Mouse (Mus musculus) retina, adult 2 months (tissue): ENCODE data around the gene Col25a1.

ENCODE experiments used
- DNase-seq: peaks from one replicate; pipeline ENCODE4 v3.0.0-alpha.2; 2012; ENCODE audit warnings: low read depth, low spot score

The Col25a1 gene

DNA sequence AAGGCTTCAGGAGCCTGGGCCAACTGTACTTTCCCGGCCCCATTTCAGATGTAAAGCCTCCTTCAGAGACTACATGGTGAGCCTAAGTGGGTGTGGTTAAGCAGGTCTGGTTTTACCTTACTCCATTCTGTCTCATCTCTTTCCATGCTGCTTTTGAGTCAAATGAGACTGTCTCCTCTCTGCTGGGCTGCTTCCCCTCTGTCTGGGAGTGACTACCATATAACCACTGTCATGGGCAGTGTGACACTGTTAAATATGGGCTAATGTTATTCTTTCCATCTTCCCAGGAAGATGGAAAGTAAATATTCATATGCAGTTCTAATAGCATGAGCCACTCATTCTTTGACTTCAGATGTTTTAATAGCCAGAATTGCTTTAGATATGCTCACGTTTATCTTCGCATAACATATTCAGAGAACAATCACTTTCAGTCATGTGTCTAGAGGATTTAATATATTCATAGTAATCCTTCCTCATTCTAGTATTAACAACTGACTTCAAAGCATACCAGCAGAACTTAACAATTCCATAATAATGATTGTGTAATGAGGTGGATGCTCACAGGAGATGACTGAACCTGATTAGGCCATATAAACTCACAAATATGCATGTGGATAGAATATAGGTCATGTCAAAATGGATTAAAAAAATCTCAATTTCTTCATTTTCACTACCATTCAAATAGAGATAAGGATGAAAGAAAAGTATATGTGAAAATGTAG lies 243.5 kb downstream of the Col25a1 start:
- no peak for DNase-seq

DNA sequence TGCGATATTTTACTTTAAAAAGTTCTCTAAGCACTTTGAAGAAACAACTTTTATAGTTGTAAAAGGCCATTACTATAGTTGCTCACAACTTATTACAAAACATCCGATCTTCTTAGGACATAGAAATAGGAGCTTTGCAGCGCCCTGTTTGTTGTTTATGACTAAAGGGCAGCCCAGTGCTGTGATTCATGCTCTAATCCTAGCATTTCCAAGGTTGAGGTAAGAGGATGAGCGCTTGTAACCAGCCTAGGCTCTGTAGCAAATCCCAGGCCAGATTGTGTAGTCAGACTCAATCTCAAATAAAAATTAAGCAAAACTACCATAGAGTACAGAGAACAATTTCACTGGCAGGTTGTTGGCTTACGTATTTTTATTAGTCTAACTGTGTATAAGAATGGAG lies 246.5 kb downstream of the Col25a1 start:
- no peak for DNase-seq

DNA sequence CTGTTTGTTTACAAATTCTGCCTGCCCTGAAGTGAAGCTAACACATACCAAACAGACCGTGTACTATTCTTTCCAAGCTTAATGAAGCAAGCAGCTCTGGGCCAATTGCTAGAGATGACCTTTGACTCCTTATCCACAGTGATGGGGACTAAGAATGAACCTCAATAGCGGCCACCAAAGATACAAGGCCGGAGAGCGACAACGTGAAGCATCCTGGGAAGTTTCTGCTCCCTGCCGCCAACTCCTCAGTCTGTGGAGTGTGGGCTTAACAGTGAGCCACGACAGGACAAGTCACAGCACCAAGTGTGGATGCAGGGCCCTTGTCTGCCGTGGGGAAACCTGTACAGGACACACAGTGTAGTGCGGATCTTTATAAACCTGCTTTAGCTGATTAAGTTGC lies 247.3 kb downstream of the Col25a1 start:
- DNase-seq, result no peak

DNA sequence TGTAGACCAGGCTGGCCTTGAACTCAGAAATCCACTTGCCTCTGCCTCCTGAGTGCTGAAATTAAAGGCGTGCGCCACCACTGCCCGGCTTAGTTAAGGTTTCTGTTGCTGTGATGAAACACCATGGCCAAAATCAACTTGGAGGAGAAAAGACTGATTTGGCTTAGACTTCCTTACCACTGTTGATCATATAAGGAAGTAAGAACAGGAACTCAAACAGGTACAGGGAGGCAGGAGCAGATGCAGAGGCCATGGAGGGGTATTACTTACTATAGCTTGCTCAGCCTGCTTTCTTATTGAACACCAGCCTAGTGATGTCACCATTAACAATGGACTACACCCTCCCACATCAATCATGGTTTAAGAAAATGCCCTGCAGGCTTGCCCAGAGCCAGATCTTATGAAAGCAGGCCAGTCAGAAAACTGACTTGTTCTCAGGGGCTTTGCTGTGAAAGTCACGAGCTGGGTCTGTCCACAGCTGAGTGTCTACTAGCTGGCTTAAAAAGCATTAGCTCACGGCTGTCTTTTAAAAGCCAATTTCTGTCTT lies 249.1 kb downstream of the Col25a1 start:
- DNase-seq, result no peak

DNA sequence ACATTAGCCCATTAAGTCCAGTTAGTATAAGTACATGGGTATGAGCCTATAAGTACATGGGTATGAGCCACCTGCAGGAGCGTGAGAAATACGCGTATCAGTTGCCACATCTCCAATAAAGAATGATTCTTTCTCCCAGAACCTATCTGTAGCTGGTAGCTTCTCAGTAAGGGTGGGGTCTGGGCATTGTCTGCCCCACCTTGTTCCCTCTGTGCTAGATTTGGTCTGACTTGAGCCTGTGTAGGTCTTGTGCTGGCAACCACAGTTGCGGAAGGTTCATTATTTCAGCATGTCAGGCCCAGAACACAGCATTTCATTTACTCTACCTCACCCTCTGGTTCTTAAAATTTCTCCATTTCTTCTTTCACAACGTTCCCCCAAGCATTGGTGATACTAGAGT lies 250.4 kb downstream of the Col25a1 start:
- no peak for DNase-seq

DNA sequence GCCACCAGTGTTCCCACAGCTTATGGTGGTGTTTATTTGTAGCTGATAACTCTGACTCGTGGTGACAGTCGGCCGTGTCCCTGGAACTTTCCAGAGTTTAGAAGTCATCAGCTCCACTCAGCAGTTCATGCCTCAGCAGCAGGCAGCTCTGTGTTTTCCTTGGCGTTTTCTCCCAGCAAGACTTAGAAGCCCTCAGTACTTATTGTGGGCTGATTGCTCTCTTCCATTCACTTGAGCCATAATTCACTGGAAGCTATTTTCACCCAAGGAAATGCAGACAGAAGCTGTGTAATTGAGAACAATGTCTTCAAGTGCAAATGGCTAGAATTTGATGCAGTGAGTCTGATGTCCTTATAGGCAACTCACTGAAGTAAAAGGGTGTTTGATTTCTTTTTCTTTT lies 254.6 kb downstream of the Col25a1 start:
- no peak for DNase-seq

GRCm38 (mm10) chr3:130387156-130387555 lies 255.9 kb downstream of the Col25a1 start:
- no peak for DNase-seq

DNA sequence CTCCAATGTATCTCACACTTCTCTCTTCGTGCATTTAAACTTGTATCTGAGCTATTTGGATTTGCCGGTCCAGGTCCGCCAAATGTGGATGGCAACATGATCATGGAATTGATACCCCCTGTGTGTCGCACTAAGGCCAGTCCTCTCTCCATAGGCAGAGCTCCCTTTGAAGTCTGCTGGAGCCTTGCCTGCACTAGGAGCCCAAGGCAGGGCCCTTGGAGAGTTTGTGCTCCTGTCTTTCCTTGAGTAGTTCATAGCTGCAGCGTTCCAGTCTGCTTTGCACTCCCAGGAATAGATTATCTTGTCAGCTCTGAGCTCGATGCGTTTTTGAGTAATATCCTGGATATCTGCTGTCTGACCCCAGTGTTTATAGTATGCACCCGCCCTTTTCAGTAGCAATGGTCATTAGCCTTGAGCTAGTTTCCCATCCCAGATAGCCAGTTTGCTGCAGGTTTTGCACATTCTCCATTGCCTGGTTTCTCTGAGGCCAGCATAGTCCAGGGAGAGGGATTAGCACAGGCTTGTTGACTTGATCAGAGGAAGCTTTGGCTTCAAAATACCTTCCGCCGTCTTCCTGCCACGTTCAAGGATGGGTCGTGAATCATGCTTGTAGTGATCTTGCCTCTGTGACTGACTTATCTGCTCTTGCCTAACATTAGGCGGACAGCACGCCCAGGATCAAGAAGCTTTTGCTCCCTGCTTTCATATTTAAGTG lies 258.1 kb downstream of the Col25a1 start:
- DNase-seq, result no peak

- DNase-seq, result no peak
Observed at GRCm38 (mm10) chr3:130396636-130397035, 265.3 kb downstream of the Col25a1 start.

GRCm38 (mm10) chr3:130400716-130401559 lies 269.6 kb downstream of the Col25a1 start:
- DNase-seq, result no peak

- DNase-seq, result no peak
Observed at GRCm38 (mm10) chr3:130401560-130401852, 270.2 kb downstream of the Col25a1 start.

- no peak for DNase-seq
Observed at GRCm38 (mm10) chr3:130404525-130405409, 273.5 kb downstream of the Col25a1 start.

DNA sequence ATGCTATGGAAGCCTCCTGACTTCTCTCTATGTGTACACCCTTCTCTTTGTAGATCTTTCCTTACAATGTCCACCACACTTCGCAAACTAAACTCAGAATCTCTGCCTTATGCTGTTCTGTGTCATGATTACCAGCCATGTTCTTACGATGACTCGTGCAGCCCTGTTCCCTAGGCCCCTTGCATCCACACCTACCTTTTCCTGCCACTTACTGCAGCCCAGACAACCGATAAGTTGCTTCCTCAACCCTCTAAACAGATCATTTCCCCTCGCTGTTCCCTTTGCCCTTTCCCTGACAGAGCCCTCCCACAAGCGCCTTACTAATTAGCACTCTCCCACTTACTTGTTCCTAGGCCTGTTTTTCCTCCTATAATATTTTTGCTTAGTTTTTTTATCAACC lies 275.9 kb downstream of the Col25a1 start:
- DNase-seq, result no peak

GRCm38 (mm10) chr3:130413239-130413638 lies 281.9 kb downstream of the Col25a1 start:
- DNase-seq, result no peak

DNA sequence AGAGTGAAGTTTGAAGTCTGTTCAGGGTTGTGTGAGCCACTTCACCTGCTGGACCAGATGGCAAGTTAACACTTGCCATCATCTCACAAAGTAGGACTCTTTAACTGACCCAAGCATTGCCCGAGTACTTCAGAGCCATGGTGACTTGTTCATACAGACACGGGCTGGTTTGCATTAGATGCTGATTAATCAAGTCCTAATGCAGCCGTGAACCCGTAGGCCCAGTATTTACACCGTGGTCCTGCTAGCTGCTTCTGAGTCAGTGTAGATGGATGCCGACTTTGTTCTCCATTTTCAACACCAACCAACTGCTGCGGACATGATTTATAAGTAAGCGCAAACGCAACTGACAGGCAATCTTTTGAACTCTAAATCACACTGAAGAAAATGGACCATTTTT lies 287.6 kb downstream of the Col25a1 start:
- DNase-seq, result no peak

DNA sequence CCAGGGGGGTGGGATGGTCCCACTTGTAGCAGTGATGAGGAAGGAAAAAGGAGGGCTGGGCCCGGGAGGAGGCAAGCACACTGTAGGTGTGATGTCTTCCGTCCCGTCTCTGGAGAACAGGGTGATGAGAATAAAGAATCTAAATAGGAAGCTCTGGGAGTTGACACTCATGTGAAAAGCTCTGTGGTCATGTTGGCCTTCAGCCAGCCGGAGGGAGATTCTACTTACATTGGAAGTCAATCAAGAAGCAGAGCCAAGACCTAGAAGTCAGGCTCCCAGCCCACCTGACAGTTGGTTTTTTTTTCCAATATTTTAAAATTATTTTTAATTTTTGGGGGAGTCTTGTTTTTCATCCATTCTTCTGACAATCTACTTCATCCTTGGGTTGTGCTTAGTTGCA lies 297.5 kb downstream of the Col25a1 start:
- no peak for DNase-seq

DNA sequence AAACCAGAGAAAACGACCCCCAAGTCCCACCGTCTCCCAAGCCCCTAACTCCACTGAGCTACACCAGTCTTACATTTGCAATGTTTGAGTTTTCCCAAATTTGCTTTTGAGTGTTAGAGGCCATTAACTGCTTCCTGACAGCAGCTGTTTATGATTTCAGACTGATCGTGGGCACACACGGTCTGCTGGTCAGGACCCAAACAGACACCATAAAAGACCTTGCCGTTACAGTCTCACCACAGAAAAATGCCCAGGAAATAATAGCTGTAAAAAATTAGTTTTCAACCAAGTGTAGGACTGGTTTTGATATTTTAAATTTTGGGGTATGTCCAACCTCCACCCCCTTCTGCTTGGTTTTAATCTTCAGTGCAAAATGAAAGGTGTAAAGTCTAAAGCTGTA lies 298.8 kb downstream of the Col25a1 start:
- DNase-seq, result no peak

- no peak for DNase-seq
Observed at GRCm38 (mm10) chr3:130432818-130433217, 301.5 kb downstream of the Col25a1 start.

DNA sequence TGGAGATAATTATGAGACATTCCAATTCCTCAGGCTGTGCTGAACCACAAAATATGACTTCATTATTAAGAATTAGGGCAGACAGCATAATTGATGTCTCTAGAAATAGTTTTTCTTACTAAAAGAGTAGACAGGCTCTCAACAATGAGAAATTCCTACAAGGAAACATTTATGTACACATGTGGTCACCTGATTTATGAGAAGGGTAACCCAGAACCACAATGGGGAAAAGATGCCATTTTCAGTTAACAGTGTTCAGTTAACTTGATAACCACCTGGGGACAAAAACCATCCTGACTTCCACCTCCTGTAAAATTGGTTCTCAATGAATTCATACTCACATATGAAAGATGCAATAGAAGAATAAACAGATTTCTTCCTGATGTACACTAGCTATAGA lies 305.7 kb downstream of the Col25a1 start:
- DNase-seq, result no peak

DNA sequence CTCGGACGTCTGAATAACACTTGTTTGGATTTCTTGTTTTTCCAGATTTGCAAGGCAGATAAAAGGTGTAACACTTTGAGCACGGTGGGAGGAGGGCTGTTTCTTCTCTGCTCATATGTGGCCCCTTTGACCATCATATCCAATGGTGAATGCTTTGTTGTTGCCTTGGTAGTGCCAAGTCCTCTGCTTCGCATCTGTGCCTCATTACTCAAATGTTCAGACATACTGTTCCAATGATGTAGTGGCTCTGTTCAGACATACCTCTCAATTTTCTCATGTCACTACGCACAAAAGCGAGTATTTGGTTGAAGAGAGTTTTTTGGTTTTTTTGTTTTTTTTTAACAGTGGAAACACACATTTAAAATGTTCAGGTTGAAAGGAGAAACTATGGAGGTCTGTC lies 308.5 kb downstream of the Col25a1 start:
- DNase-seq, result no peak

- DNase-seq, result no peak
Observed at GRCm38 (mm10) chr3:130440689-130441088, 309.4 kb downstream of the Col25a1 start.
